Mouse (Mus musculus) limb, embryonic 13.5 days (tissue): ENCODE measurements around the gene 1700028J19Rik. TPM values are rescaled to one million over a fixed set of nuclear protein-coding genes. Genes with fewer than 3 reads are reported as not detected.
A peak's percentile ranks its signal among the peaks of the same experiment; 100 is the strongest.
"Not testable (repeated sequence)": the region's sequence is repeated elsewhere in the genome, so short reads cannot be mapped to it uniquely, and the experiment has no call there.

ENCODE experiments used
- ATAC-seq: fragments of 200-750 bp; cut with Nextera tagmentation; 2 replicates; pipeline ENCODE4 v1.8.0; 2017; ENCODE audit warnings: low read depth, moderate number of reproducible peaks, moderate TSS enrichment; ENCODE audit not compliant: low FRiP score
- H3K27ac ChIP-seq: fragments of 300-500 bp; sonication (generic); 2 replicates; pipeline ENCODE4 v1.5.1; 2015; ENCODE audit warnings: inconsistent platforms, mild to moderate bottlenecking, moderate library complexity
- H3K27me3 ChIP-seq: fragments of 300-500 bp; sonication (generic); 2 replicates; pipeline ENCODE4 v1.6.1; 2015; ENCODE audit warnings: mild to moderate bottlenecking, inconsistent platforms
- H3K36me3 ChIP-seq: fragments of 300-500 bp; sonication (generic); 2 replicates; pipeline ENCODE4 v1.6.1; 2015; ENCODE audit warnings: inconsistent platforms, mild to moderate bottlenecking, moderate library complexity
- H3K4me1 ChIP-seq: fragments of 300-500 bp; sonication (generic); 2 replicates; pipeline ENCODE4 v1.6.1; 2015; ENCODE audit warnings: inconsistent platforms
- H3K4me2 ChIP-seq: fragments of 300-500 bp; sonication (generic); replicated peaks from 2 replicates; pipeline ENCODE4 v1.6.1; 2015; ENCODE audit warnings: inconsistent platforms, mild to moderate bottlenecking, moderate library complexity
- H3K4me3 ChIP-seq: fragments of 300-500 bp; sonication (generic); 2 replicates; pipeline ENCODE4 v1.5.1; 2015; ENCODE audit warnings: moderate library complexity, mild to moderate bottlenecking, inconsistent platforms
- H3K9ac ChIP-seq: fragments of 300-500 bp; sonication (generic); 2 replicates; pipeline ENCODE4 v1.6.1; 2015; ENCODE audit warnings: mild to moderate bottlenecking, inconsistent platforms
- H3K9me3 ChIP-seq: fragments of 300-500 bp; sonication (generic); 2 replicates; pipeline ENCODE4 v1.6.1; 2016; ENCODE audit warnings: inconsistent platforms
- WGBS: fragments of 180-500 bp; shearing (Covaris S2); methylation state at CpG from one replicate; pipeline ENCODE4 v1.1.7; 2015; 5-methylcytosine and 5-hydroxymethylcytosine counted together
- polyA plus RNA-seq: library from polyadenylated mRNA; unstranded; fragments of >200 nt; fragmentation: Nextera tagmentation; extraction: Ambion mirVana; gene quantifications from 2 replicates; pipeline ENCODE4 v1.2.1, GENCODE M21; 2015

Gene 1700028J19Rik
- polyA plus RNA-seq, 1 experiment from 2014 or later: 0.78 TPM

DNA sequence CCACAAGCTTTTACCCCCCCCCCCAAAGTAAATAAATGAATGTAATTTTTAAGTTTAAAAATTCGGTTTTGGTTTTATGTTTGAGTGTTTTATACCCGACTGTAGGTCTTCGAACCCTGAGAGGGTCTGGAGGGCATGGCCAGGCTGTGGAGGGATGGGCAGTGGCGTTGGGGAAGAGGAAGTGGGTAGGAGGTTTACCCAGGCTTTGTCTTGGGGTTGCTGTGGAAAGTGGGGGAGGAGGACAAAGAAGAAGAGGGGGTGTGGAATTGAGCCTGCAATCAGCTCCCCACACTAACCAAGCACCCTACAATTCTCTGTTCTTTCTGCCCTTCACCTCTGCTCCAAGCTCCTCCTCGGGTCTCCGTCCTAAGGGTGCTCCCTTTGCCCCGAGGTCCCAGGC, 26.1 kb upstream of the 1700028J19Rik start:
- ATAC-seq: no peak
- H3K9ac ChIP-seq: no peak overlapping the region
- 94% methylated on average over 7 of the region's 7 CpGs for WGBS
- H3K9me3 ChIP-seq: no peaks in the 10 kb centered on the region; the same call in 1 of the 2 replicates
- no peaks in the 10 kb centered on the region for H3K36me3 ChIP-seq
- no peak overlapping the region for H3K4me2 ChIP-seq
- H3K27ac ChIP-seq: no peak overlapping the region
- H3K4me1 ChIP-seq: no peaks in the 10 kb centered on the region
- H3K27me3 ChIP-seq: peaks cover 57% of the 10 kb centered on the region
- H3K4me3 ChIP-seq: no peak overlapping the region

DNA sequence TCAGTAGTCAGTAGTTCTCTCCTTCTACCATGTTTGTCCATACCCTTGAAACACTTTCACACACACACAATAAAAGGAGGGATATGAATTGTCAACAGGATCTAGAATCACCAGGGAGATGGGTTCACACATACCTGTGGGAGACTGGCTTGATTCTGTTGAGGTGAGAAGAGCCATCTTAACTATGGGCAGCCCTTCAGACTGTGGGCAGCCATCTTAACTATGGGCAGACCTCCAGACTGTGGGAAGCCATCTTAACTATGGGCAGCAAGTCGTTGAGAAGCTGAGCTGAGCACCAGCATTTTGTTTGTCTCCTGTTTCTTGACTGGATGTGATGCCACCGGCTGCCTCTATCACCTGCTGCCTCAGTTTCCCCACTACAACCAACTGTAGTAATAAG, 24.8 kb upstream of the 1700028J19Rik start:
- H3K27me3 ChIP-seq: peaks cover 62% of the 10 kb centered on the region
- WGBS: 68% methylated on average over 2 of the region's 2 CpGs

DNA sequence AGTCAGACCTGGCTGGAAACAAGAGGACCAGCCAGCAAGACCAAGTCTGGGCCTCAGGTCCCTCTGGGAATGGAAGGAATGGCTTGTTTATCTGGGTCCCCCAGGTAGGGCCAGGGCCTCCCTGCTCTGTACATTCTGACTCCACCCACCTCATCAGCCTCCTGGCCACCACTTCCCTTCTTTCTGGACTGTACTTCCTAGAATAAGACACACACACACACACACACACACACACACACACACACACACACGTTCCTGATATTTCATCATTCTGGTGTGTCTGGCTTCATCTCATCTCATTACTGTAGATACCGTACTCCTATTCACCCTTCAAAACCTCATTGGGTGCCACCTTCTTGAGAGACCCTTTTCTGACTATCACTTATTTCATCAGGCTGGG, 22.9 kb upstream of the 1700028J19Rik start:
- Histone ChIP-seq H3K9me3 (no peaks in the 10 kb centered on the region), H3K4me2 (no peak overlapping the region), H3K4me1 (no peaks in the 10 kb centered on the region), H3K36me3 (no peaks in the 10 kb centered on the region), H3K4me3 (no peak overlapping the region), H3K27me3 (peaks cover 55% of the 10 kb centered on the region), H3K27ac (no peak overlapping the region), H3K9ac (no peak overlapping the region)
- ATAC-seq: no peak
- 92% methylated on average over 2 of the region's 2 CpGs for WGBS

More for the DNA sequence above, 24.8 kb upstream of the 1700028J19Rik start:
- Histone ChIP-seq H3K4me2 (no peak overlapping the region), H3K4me3 (no peak overlapping the region), H3K27ac (no peak overlapping the region), H3K9me3 (no peaks in the 10 kb centered on the region; the same call in 1 of the 2 replicates), H3K36me3 (no peaks in the 10 kb centered on the region), H3K4me1 (no peaks in the 10 kb centered on the region), H3K9ac (no peak overlapping the region)
- no peak for ATAC-seq

DNA sequence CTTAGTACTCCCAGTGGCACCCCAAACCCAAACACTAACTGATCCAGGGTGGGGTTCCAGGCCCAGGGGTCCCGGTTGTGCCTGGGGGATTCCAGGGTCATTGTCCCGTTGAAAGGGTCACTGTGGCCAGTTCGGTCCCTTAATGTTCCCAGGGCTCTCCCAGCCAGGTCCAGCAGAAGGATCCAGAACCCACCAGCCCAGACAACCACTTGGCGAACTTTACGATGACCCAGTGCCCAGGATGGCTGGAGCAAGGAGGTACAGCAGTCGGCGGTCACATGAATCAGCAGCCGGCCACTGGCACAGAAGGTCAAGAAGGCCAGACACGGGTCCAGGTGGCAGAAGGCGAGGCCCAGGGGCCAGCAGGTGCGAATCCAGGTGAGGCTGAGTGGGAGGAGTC, 21.6 kb upstream of the 1700028J19Rik start:
- Histone ChIP-seq H3K27ac (no peak overlapping the region), H3K36me3 (no peaks in the 10 kb centered on the region), H3K9ac (no peak overlapping the region), H3K4me2 (no peak overlapping the region), H3K9me3 (no peaks in the 10 kb centered on the region), H3K4me3 (no peak overlapping the region), H3K4me1 (peaks cover 4% of the 10 kb centered on the region), H3K27me3 (peaks cover 55% of the 10 kb centered on the region)
- ATAC-seq: no peak
- 78% methylated on average over 11 of the region's 11 CpGs for WGBS

DNA sequence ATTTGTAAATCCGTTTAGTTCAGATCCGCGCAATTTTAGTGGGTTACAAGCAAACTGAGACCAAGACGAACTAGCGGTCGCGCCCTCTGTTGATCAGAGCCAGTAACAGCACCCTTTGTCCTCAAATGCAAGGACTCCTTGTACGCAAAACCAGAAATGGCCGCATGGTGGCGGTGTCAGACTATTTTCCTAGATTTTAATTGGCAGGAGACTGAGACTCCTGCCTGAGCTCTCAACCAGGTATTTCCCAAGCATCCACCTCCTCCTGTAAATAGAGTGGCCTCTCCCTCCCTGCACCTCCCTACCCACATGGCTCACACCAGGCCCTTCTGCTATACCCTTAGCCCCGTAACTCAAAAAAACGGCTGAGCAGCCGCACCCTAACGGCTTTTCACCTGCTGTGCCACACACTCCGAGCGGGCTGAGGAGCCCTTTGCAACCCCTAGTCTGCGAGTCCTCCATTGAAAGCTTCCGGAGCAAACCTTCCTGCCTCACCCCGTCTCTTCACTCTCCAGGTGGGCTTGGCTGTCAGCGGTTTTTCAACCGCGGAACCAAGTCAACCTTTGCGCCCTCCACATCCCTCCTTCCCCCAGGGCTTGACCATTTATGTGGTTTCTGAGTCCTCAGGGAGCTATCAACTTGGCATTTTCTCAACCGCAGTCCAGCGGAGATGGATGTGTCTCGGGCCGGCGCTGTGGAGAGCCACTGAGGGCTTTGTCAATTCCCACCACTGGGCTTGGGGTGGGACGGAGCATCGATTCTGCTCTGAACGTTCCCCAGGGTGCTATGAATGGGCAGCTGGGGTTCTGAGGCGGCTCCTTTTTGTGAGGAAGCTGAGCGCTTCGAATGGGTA, 16.5 kb upstream of the 1700028J19Rik start:
- Histone ChIP-seq H3K4me1 (peaks cover 7% of the 10 kb centered on the region), H3K9ac (no peak overlapping the region; the same call in 1 of the 2 replicates), H3K4me2 (peak overlapping the region; percentile 58), H3K9me3 (no peaks in the 10 kb centered on the region), H3K4me3 (peak overlapping the region; percentile 28), H3K36me3 (no peaks in the 10 kb centered on the region), H3K27ac (no peak overlapping the region), H3K27me3 (peaks cover 53% of the 10 kb centered on the region)
- 2% methylated on average over 34 of the region's 34 CpGs for WGBS
- ATAC-seq: peak; percentile 55

DNA sequence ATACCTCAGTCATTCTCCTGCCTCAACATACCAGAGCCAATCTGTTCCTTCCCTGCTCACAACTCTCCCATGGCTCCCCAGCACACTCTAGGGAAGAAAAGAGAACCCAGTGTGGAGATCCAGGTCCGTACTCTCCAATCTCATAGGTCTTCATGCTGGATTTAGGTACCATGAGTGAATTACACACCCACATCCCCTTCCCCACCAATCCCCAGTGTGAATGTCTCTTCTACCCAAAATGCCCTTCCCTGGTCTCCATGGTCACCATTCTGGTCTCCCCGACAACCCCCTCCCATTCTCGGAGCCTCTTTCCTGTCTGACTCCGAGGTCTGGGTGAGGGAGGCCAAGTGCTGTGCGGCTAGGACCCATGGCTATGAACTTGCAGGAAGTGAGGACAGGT, 14.7 kb upstream of the 1700028J19Rik start, which contains the start of gene Gm15517:
Gene Gm15517, plus strand, starts transcription at position 301 of the 400 bp plus-strand sequence.
- no peaks in the 10 kb centered on the region for H3K36me3 ChIP-seq
- H3K27ac ChIP-seq: no peak within 1 kb of the TSS
- H3K4me1 ChIP-seq: peaks cover 7% of the 10 kb centered on the region
- H3K9ac ChIP-seq: peak within 1 kb of the TSS; percentile 13; the same call in 1 of the 2 replicates
- no peak within 1 kb of the TSS for H3K4me2 ChIP-seq
- WGBS: 59% methylated on average over 5 of the region's 5 CpGs
- no peak for ATAC-seq
- no peaks in the 10 kb centered on the region for H3K9me3 ChIP-seq
- H3K4me3 ChIP-seq: no peak within 1 kb of the TSS
- peaks cover 41% of the 10 kb centered on the region for H3K27me3 ChIP-seq

DNA sequence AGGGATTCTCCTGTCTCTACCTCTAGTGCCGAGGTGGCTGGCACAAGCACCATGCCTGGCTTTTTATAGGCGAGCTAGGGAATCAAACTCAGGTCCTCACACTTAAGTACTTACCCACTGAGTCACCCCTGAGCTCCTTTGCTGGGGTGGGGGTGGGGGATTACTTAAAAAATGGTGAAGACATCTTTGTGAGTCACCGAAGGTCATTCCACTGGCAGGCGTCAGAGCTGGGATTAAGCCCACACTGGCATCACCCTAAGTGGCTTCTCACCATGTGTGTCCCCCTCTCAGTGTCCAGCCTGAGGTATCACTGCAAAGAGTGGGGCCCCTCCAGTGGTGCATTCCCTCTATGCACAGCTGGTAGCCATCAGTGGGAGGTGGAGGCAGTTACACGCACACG, 13.9 kb upstream of the 1700028J19Rik start:
- H3K9me3 ChIP-seq: no peaks in the 10 kb centered on the region
- no peaks in the 10 kb centered on the region for H3K36me3 ChIP-seq
- no peak for ATAC-seq
- WGBS: 68% methylated on average over 6 of the region's 6 CpGs
- no peak overlapping the region for H3K4me3 ChIP-seq
- no peak overlapping the region for H3K4me2 ChIP-seq
- peaks cover 35% of the 10 kb centered on the region for H3K27me3 ChIP-seq
- H3K9ac ChIP-seq: no peak overlapping the region
- no peak overlapping the region for H3K27ac ChIP-seq
- peaks cover 7% of the 10 kb centered on the region for H3K4me1 ChIP-seq

DNA sequence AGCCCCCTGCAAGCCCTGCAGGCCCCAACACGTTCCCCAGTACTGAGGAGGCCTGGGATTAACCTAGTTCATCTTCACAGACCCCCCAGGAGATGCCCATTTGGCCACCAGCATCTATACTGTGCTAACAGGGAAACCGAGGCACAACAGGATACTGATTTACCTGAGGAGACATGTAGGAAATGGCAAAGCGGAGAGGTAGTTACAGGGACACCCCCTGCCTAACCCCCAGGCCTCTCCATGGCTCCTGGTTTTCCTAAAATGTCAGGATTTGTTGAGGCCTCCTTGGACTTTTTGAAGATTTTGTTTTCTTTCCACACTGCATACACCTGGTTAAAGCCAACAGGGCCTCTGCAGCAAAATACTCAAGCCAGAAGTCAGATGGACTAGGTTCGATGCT, 10.8 kb upstream of the 1700028J19Rik start, which contains the start of gene Acp4:
Gene Acp4, minus strand, starts transcription at position 101 of the 400 bp plus-strand sequence.
- H3K9me3 ChIP-seq: no peaks in the 10 kb centered on the region
- H3K27me3 ChIP-seq: peaks cover 14% of the 10 kb centered on the region
- H3K4me2 ChIP-seq: no peak within 1 kb of the TSS
- WGBS: 74% methylated on average over 4 of the region's 4 CpGs
- no peak within 1 kb of the TSS for H3K4me3 ChIP-seq
- no peak within 1 kb of the TSS for H3K27ac ChIP-seq
- ATAC-seq: no peak
- H3K4me1 ChIP-seq: no peaks in the 10 kb centered on the region
- no peak within 1 kb of the TSS for H3K9ac ChIP-seq
- peaks cover 27% of the 10 kb centered on the region for H3K36me3 ChIP-seq

DNA sequence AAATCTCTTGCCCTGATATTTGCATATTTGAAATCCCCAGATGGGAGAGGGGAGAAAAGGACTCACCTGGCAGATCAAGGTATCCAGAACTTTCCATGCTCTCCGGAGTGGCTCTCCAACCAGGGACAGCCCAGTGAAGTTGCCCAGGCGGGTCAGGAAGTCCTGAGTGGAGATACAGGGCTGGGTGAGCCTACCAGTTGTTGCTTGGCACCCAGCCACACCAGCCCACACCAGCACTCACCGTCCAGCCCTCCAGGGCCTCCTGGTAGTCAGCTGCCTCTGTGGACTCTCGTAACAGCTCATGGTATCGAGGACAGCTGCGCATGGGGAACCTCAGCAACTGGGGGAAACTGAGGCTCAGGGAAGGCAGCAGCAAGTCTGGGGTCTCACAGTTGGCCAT, 8.4 kb upstream of the 1700028J19Rik start:
- Histone ChIP-seq H3K9me3 (no peaks in the 10 kb centered on the region), H3K4me3 (no peak overlapping the region), H3K9ac (no peak overlapping the region), H3K4me2 (no peak overlapping the region), H3K4me1 (peaks cover 1% of the 10 kb centered on the region; the same call in 1 of the 2 replicates), H3K36me3 (peaks cover 48% of the 10 kb centered on the region), H3K27ac (no peak overlapping the region; the same call in 1 of the 2 replicates), H3K27me3 (no peaks in the 10 kb centered on the region)
- 79% methylated on average over 6 of the region's 6 CpGs for WGBS
- ATAC-seq: no peak

DNA sequence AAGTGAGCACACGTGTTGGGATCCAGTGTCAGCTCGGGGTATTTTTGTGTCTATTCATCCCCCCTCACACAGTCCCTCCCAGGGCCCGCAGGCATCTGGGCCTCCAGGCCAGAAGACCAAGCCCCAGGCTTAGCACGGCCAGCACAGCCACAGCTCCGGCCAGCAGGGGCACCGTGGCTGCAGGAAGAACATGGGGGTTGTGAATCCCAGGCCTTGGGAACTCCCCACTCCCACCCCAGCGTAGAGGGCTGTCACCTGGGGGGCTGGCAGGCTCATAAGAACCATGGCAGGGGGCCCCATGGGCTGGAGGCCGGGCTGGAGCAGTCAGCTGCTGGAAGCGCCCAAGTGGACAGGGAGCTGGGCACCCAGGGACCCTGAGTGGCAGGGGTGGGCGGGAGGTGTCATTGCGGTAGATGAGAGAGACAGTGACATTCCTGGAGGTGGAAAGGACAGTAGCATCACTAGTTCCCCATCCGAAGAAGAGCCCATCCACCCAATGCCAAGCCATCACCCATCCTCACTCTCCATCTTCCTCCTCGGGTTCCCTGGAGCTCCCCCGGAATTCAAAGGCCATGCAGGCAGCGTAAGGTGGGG, 6.6 kb upstream of the 1700028J19Rik start:
- no peak for ATAC-seq
- peaks cover 66% of the 10 kb centered on the region for H3K36me3 ChIP-seq

DNA sequence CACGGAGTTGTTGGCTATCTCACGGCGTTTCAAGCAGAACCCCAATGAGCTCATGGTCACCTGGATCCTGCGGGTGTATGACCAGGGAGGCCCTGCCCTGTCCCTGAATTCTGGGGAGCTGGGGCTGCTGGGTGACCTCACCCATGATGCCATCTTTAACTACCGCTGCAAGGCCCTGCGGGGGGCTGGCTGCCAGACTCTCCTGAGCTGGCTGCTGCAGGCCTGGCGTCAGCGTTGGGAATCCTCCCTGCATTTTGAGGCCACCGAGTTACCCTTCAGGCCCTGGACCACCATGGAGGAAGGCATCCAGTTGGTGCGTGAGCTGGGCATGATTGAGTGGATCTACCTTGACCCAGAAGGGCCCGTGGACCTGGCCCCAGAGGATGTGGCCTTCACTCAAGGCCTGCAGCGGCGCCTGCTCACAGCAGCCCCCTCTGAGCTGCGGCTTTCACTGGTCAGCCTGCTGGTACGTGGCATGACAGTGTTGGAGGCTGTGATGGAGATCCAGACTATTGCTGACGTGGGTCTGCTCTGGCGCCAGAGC, 4.3 kb upstream of the 1700028J19Rik start:
- not testable (repeated sequence) for H3K9me3 ChIP-seq, ATAC-seq, H3K4me2 ChIP-seq, H3K4me3 ChIP-seq, H3K27me3 ChIP-seq, H3K27ac ChIP-seq, H3K9ac ChIP-seq
- WGBS: 87% methylated on average over 17 of the region's 17 CpGs
- Histone ChIP-seq H3K36me3 (peaks cover 69% of the 10 kb centered on the region), H3K4me1 (peaks cover 26% of the 10 kb centered on the region)

More for the DNA sequence above, 6.6 kb upstream of the 1700028J19Rik start:
- Histone ChIP-seq H3K9me3 (no peaks in the 10 kb centered on the region), H3K9ac (no peak overlapping the region), H3K4me2 (no peak overlapping the region), H3K4me1 (peaks cover 19% of the 10 kb centered on the region), H3K27ac (peak overlapping the region; percentile 15; the same call in 1 of the 2 replicates), H3K4me3 (no peak overlapping the region), H3K27me3 (no peaks in the 10 kb centered on the region)
- 68% methylated on average over 15 of the region's 15 CpGs for WGBS

DNA sequence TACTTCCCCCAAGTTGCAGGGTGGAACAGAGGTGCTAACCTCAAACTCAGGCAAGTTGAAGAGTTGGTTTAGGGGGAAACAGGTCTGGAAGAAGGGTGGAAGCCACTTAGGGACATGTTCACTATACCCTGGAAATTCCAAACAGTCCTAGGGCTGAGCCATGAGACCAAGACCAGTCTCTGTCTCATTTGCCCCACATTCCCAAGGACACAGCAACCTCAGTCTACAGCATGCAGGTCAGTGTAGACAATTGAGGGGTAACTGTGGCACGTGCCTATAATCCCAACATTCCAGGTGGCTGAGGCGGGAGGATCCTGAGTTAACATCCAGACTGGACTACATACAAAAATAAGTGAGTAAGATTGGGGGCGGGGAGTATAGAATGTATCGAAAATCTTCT, 2.8 kb upstream of the 1700028J19Rik start:
- no peak overlapping the region for H3K27ac ChIP-seq
- no peaks in the 10 kb centered on the region for H3K9me3 ChIP-seq
- peaks cover 33% of the 10 kb centered on the region for H3K4me1 ChIP-seq
- H3K4me2 ChIP-seq: no peak overlapping the region
- ATAC-seq: no peak
- no peak overlapping the region for H3K4me3 ChIP-seq
- H3K27me3 ChIP-seq: no peaks in the 10 kb centered on the region
- H3K9ac ChIP-seq: no peak overlapping the region
- WGBS: 91% methylated on average over 4 of the region's 4 CpGs
- peaks cover 60% of the 10 kb centered on the region for H3K36me3 ChIP-seq
